Mouse (Mus musculus): ENCODE results near the gene Gpr137b. TPM values are rescaled to one million over a fixed set of nuclear protein-coding genes. Genes with fewer than 3 reads are reported as not detected.
"Not testable (repeated sequence)": the region's sequence is repeated elsewhere in the genome, so short reads cannot be mapped to it uniquely, and the experiment has no call there.

Gpr137b gene
- total and polyA plus RNA-seq, 2 experiments from 2014 or later, result 23.3 to 32.0 TPM

DNA sequence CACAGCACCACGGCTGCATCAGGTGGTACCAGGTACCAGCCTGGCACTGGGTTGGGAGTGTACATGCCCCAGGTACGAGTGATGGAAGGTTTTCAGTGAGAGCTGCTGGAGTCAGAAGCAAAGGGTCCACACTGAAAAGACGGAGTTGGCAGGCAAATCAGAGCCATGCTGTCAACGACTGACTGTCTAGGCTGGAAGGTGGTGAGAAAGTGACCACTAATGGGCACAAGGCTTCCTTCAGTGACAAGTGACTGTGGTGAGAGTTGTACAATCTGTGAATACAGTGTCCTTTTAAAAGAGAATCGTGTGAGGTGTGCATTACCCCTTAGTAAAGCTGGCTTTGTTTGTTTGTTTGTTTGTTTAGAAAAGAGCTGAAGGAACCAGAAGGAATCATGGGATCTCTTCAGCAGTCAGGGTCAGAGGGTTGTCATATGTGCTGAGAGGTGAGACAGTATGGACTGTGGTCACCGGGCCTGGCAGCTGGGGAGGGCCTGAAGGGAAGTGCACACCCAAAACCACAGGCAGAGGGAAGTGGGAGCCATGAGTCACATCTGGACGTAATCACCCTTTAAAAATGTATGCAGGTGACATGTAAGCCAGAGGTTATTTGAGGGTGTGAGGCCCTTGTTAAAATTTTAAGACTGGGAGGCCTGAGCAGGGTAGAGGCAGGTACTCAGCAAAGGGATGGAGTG is 15.5 kb downstream of the Gpr137b start:
- ATAC-seq, result not testable (repeated sequence)

GRCm38 (mm10) chr13:13377180-13377579 is 16.6 kb downstream of the Gpr137b start:
- no peaks in the 10 kb centered on the region for H3K27me3 ChIP-seq (ENCODE audit: insufficient read depth, low read length)
- no peak for ATAC-seq
- DNase-seq (ENCODE audit: low spot score), result no peak
- H3K9ac ChIP-seq (replicated peaks; ENCODE audit: low read length), result no peak overlapping the region
- H3K4me2 ChIP-seq (ENCODE audit: low read depth, low read length), result no peak overlapping the region
- 94% methylated on average over 5 of the region's 5 CpGs for WGBS
- no peaks in the 10 kb centered on the region for H3K36me3 ChIP-seq (ENCODE audit: insufficient read depth, low read length)
- no peaks in the 10 kb centered on the region for H3K9me3 ChIP-seq (ENCODE audit: low read length)
- H3K4me1 ChIP-seq (ENCODE audit: insufficient read depth, low read length), result no peaks in the 10 kb centered on the region
- H3K4me3 ChIP-seq (ENCODE audit: low read length), result no peak overlapping the region
- TF ChIP-seq CTCF (IDR thresholded peaks at IDR 0.05; ENCODE audit: low read depth), result no peak
- H3K27ac ChIP-seq, result no peak overlapping the region

More for the DNA sequence above, 15.5 kb downstream of the Gpr137b start:
- H3K9me3 ChIP-seq (ENCODE audit: low read length); H3K4me3 ChIP-seq (ENCODE audit: low read length); H3K4me2 ChIP-seq (ENCODE audit: low read depth, low read length); H3K4me1 ChIP-seq (ENCODE audit: insufficient read depth, low read length); H3K27ac ChIP-seq; H3K27me3 ChIP-seq (ENCODE audit: insufficient read depth, low read length); H3K36me3 ChIP-seq (ENCODE audit: insufficient read depth, low read length); H3K9ac ChIP-seq (replicated peaks; ENCODE audit: low read length); DNase-seq (ENCODE audit: low spot score): not testable (repeated sequence)
- WGBS, result 100% methylated on average over 1 of the region's 7 CpGs

DNA sequence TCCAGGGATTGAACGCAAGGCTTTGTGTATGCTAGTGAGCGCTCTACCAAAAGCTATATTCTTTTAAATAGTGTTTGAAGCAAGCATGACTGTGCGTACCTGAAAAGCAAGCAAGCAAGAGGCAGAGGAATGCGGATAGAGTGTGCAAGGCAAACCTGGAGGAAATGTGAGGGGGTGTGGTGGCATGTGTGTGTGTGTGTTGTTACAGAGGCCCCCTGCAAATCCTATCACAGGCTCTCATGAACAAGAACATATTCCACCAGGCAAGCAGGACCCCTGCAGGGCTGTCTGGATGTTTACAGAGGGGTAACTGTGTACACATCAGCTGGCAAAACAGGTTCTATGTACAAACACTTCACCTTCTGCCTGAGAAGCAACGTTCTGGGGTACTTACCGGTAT is 19.8 kb downstream of the Gpr137b start:
- not testable (repeated sequence) for H3K9me3 ChIP-seq (ENCODE audit: low read length); H3K9ac ChIP-seq (replicated peaks; ENCODE audit: low read length); H3K27ac ChIP-seq; H3K36me3 ChIP-seq (ENCODE audit: insufficient read depth, low read length); H3K4me3 ChIP-seq (ENCODE audit: low read length); ATAC-seq; H3K4me2 ChIP-seq (ENCODE audit: low read depth, low read length); H3K27me3 ChIP-seq (ENCODE audit: insufficient read depth, low read length); DNase-seq (ENCODE audit: low spot score); H3K4me1 ChIP-seq (ENCODE audit: insufficient read depth, low read length)
- WGBS, result 95% methylated on average over 4 of the region's 6 CpGs

GRCm38 (mm10) chr13:13371436-13371835 is 22.4 kb downstream of the Gpr137b start:
- H3K27me3 ChIP-seq (ENCODE audit: insufficient read depth, low read length); H3K4me1 ChIP-seq (ENCODE audit: insufficient read depth, low read length); H3K4me2 ChIP-seq (ENCODE audit: low read depth, low read length); H3K9ac ChIP-seq (replicated peaks; ENCODE audit: low read length); H3K36me3 ChIP-seq (ENCODE audit: insufficient read depth, low read length); DNase-seq (ENCODE audit: low spot score); ATAC-seq; H3K4me3 ChIP-seq (ENCODE audit: low read length); H3K9me3 ChIP-seq (ENCODE audit: low read length); H3K27ac ChIP-seq: not testable (repeated sequence)
- 90% methylated on average over 6 of the region's 7 CpGs for WGBS

DNA sequence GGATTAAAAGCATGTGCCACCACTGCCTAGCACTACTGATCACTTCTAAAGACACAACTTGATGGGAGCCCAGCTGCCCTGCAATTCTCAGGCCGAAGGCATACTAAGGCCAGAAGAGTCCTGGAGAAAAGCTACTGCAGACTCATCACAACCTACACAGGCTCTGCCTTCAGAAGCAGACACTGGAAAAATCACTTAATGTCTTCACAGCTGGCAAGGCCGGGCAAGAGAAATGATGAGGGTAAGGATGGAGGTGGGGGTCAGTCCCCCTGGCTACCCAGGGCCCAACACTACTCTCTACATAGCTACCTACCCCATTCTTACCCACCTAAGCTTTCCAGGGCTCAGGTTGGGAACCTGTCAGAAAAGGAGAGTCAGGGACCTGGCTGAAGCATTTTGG is 27.4 kb downstream of the Gpr137b start:
- H3K9me3 ChIP-seq (ENCODE audit: low read length); H3K27me3 ChIP-seq (ENCODE audit: insufficient read depth, low read length); H3K9ac ChIP-seq (replicated peaks; ENCODE audit: low read length); DNase-seq (ENCODE audit: low spot score); H3K4me1 ChIP-seq (ENCODE audit: insufficient read depth, low read length); H3K4me2 ChIP-seq (ENCODE audit: low read depth, low read length); ATAC-seq; H3K27ac ChIP-seq; H3K4me3 ChIP-seq (ENCODE audit: low read length); H3K36me3 ChIP-seq (ENCODE audit: insufficient read depth, low read length): not testable (repeated sequence)
- 98% methylated on average over 2 of the region's 2 CpGs for WGBS

DNA sequence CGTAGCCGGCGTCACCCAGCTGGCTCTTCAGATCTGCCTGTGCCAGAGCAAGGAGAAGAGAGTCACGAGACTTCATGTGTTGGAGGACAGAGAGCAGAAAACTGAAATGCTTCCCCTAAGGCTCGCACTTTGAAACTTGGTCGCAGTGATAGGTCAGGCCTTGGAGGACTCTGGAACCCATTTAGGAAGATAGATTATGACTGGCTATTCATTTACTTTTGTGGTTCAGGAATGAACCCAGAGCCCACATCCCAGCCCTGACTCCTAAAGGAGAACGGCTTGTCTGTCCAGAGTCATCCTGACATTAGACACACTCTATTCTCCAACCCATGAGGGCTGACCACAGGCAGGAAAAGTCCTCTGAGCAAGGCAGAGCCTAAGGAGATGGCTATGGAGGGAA is 30.3 kb downstream of the Gpr137b start:
- H3K4me3 ChIP-seq (ENCODE audit: low read length); H3K4me1 ChIP-seq (ENCODE audit: insufficient read depth, low read length); ATAC-seq; H3K9ac ChIP-seq (replicated peaks; ENCODE audit: low read length); DNase-seq (ENCODE audit: low spot score); H3K36me3 ChIP-seq (ENCODE audit: insufficient read depth, low read length); H3K9me3 ChIP-seq (ENCODE audit: low read length); H3K4me2 ChIP-seq (ENCODE audit: low read depth, low read length); H3K27ac ChIP-seq; H3K27me3 ChIP-seq (ENCODE audit: insufficient read depth, low read length): not testable (repeated sequence)
- WGBS, result 95% methylated on average over 7 of the region's 7 CpGs

DNA sequence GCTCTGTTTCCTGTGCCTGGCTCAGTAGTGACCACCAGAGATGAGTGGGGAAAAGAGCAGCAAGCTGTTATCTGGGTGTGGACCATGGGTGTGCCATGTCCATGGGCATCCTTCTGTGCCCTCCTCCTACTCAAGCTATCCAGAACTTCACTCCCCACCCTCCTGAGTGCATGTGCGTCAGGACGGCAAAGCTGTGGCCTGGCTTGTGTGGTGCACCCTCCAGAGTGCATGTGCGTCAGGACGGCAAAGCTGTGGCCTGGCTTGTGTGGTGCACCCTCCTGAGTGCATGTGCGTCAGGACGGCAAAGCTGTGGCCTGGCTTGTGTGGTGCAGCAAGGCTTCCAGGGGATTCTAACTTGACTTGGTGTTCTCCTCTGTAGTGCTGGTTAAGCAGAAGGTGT is 31.6 kb downstream of the Gpr137b start:
- H3K4me3 ChIP-seq (ENCODE audit: low read length); H3K9ac ChIP-seq (replicated peaks; ENCODE audit: low read length); H3K36me3 ChIP-seq (ENCODE audit: insufficient read depth, low read length); H3K27ac ChIP-seq; H3K4me1 ChIP-seq (ENCODE audit: insufficient read depth, low read length); H3K9me3 ChIP-seq (ENCODE audit: low read length); H3K27me3 ChIP-seq (ENCODE audit: insufficient read depth, low read length); DNase-seq (ENCODE audit: low spot score); H3K4me2 ChIP-seq (ENCODE audit: low read depth, low read length); ATAC-seq: not testable (repeated sequence)
- 98% methylated on average over 6 of the region's 6 CpGs for WGBS

- H3K9ac ChIP-seq (replicated peaks; ENCODE audit: low read length); H3K4me3 ChIP-seq (ENCODE audit: low read length); H3K36me3 ChIP-seq (ENCODE audit: insufficient read depth, low read length); H3K27me3 ChIP-seq (ENCODE audit: insufficient read depth, low read length); H3K27ac ChIP-seq; DNase-seq (ENCODE audit: low spot score); ATAC-seq; H3K9me3 ChIP-seq (ENCODE audit: low read length); H3K4me2 ChIP-seq (ENCODE audit: low read depth, low read length); H3K4me1 ChIP-seq (ENCODE audit: insufficient read depth, low read length): not testable (repeated sequence)
- 86% methylated on average over 4 of the region's 4 CpGs for WGBS
Measured at GRCm38 (mm10) chr13:13360045-13360444, 33.8 kb downstream of the Gpr137b start.

DNA sequence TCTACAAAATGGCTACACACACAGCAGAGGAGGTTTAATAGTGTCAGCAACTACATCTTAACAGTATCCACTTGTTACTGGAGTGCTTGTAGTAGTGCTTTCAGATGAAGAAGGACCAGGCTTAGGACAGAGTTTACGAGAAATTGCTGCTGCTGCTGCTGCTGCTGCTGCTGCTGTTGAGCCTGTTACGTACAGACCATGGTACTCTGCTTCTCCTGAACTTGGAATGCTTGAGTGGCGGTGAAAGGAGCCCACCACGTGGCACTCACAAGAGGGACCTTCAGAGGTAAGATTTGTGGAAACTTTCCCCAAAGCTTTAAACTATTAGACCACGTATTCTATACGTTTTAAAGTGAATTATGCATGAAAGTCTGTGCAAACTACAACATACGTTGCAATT is 35.2 kb downstream of the Gpr137b start:
- not testable (repeated sequence) for H3K4me3 ChIP-seq (ENCODE audit: low read length); H3K9ac ChIP-seq (replicated peaks; ENCODE audit: low read length); ATAC-seq; H3K4me2 ChIP-seq (ENCODE audit: low read depth, low read length); DNase-seq (ENCODE audit: low spot score); H3K27me3 ChIP-seq (ENCODE audit: insufficient read depth, low read length); H3K36me3 ChIP-seq (ENCODE audit: insufficient read depth, low read length); H3K27ac ChIP-seq; H3K4me1 ChIP-seq (ENCODE audit: insufficient read depth, low read length); H3K9me3 ChIP-seq (ENCODE audit: low read length)
- WGBS, result 91% methylated on average over 7 of the region's 7 CpGs

DNA sequence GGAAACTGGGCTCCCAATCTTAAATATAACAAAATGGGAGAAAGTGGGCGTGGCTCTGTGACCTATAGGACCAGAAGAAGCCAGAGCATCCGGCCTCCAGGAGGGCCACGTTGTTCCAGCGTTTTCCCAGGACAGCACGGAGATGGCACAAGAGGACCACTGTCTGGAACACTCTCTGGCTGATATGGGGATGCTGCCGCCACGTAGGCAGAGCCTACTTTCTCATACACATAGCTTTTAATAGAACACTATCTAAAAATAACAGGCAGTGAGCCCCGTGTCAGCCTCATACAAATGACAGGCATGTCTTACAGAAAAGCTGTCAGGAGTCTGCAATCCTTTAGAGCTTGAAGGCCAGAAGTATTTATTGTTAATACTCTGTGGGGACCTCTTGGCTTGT is 35.7 kb downstream of the Gpr137b start:
- H3K9ac ChIP-seq (replicated peaks; ENCODE audit: low read length); H3K4me3 ChIP-seq (ENCODE audit: low read length); ATAC-seq; H3K9me3 ChIP-seq (ENCODE audit: low read length); H3K4me1 ChIP-seq (ENCODE audit: insufficient read depth, low read length); H3K36me3 ChIP-seq (ENCODE audit: insufficient read depth, low read length); H3K4me2 ChIP-seq (ENCODE audit: low read depth, low read length); DNase-seq (ENCODE audit: low spot score); H3K27ac ChIP-seq; H3K27me3 ChIP-seq (ENCODE audit: insufficient read depth, low read length): not testable (repeated sequence)
- 85% methylated on average over 8 of the region's 8 CpGs for WGBS
